Mouse (Mus musculus): Measurements from ENCODE around the gene Rsrc2.

DNA sequence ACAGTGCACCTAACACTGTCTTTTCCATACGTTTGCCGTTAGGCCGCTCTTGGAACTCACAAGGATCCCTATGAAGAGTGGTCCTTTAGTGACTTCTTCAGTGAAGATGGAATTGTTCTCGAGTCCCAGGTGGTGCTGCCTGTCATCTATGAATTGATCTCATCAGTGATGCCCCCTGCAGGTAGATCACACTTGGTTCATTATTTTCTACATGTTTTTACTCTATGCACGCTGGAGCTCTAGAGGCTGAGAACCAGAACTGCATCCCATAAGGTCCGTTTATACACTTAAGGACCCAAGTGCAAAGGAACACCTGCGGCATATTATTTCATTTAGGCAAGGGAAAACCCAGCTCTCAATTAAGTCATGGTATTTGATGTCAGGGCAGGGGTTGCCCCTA lies 39.8 kb upstream of the Rsrc2 start:
- no peak for TF ChIP-seq CTCF (IDR thresholded peaks at IDR 0.05; ENCODE audit: low read depth, low read length)
- no peak for TF ChIP-seq EP300 (IDR thresholded peaks at IDR 0.05; ENCODE audit: insufficient read depth, low read depth, low read length)
